Mouse (Mus musculus): ENCODE results near the gene Trpm8. TPM values are rescaled to one million over a fixed set of nuclear protein-coding genes. Genes with fewer than 3 reads are reported as not detected.

Gene Trpm8
- polyA plus RNA-seq, 1 experiment from 2014 or later, result 0.07 TPM

DNA sequence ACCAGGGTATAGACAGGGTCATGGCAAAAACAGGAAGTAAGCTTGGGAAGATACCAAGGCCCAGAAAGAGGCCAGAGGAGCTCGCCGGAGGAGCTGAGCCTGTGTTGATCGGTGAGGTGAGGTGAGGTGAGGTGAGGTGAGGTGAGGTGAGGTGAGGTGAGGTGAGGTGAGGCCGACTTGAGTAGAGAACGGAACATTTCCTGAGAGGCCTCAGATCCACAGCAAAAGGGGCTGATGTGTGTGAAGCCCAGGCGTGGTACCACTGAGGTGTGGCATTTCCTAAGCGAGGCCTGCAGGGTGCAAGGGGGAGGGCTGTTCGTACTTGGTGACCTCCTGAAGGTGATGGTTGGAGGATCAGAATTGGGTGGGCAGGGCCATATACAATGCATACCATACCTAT lies 24.4 kb upstream of the Trpm8 start:
- H3K36me3 ChIP-seq, result no peaks in the 10 kb centered on the region
- no peaks in the 10 kb centered on the region for H3K27me3 ChIP-seq
- WGBS, result 75% methylated on average over 8 of the region's 8 CpGs
- no peak overlapping the region for H3K4me2 ChIP-seq
- ATAC-seq (ENCODE audit: low read depth), result no peak
- H3K4me3 ChIP-seq, result no peak overlapping the region
- H3K27ac ChIP-seq (replicated peaks), result no peak overlapping the region
- no peaks in the 10 kb centered on the region for H3K4me1 ChIP-seq (replicated peaks)
- peaks cover 97% of the 10 kb centered on the region for H3K9me3 ChIP-seq
- H3K9ac ChIP-seq, result no peak overlapping the region

DNA sequence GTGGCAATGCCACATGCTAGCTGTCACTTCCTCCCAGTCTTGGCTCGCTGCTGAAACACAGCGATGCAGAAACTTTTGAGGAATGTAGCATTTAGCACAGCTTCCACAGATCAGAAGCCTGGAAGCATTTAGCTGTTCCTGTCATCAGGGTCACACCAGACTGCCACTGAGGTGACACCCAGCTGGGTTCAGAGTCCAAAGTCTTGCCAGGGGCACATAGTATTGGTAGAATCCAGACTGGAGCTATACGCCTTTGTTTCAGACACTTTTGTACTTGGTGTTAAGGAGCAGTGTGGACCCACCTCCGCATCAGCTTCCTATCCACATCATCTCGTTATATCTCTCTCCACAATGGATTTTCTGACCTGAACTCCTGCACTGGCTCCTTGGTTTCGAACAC lies 23.9 kb upstream of the Trpm8 start:
- no peak overlapping the region for H3K4me3 ChIP-seq
- ATAC-seq (ENCODE audit: low read depth), result no peak
- H3K4me2 ChIP-seq, result no peak overlapping the region
- WGBS, result 76% methylated on average over 6 of the region's 6 CpGs
- H3K9ac ChIP-seq, result no peak overlapping the region
- no peak overlapping the region for H3K27ac ChIP-seq (replicated peaks)
- H3K36me3 ChIP-seq, result no peaks in the 10 kb centered on the region
- peaks cover 97% of the 10 kb centered on the region for H3K9me3 ChIP-seq
- H3K4me1 ChIP-seq (replicated peaks), result no peaks in the 10 kb centered on the region
- H3K27me3 ChIP-seq, result no peaks in the 10 kb centered on the region

DNA sequence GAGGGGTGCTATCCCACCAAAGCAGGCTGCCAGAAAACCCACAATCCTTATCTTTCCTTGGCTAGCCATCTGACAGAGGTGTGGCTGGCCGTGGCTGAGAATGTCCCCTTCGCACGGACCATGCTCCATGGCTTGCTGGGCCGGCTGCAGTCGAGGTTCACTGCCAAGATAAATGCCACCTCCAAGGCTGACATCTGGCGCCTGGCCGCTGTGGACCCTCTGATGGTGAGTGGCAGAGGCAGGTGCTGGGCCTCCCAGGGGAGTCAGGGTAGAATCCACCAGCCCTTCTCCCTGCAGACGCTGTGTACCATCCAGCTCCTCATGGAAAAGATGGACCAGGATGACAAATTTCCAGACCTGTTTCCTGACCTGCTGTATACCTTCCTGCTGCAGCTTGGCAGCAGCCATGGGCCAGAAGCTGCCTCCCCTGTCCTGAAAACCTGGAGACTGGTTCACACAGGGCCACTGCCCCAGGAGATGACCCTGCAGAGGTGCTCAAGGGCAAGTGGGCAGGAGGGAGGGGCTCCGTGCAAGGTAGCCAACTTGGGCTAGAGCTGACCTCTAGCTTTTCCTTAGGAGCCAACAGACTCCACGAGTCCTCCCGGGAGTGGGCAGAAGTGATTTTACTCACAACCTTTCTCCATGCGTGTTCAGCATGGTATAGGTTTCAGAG lies 22.5 kb upstream of the Trpm8 start:
- Histone ChIP-seq H3K4me1 (replicated peaks) (0 out of 2 replicates have a peak, but pooled peaks cover 9% of the 10 kb centered on the region), H3K4me3 (no peak overlapping the region), H3K27ac (replicated peaks) (no peak overlapping the region), H3K4me2 (no peak overlapping the region), H3K9me3 (peaks cover 83% of the 10 kb centered on the region), H3K9ac (no peak overlapping the region), H3K36me3 (peaks cover 9% of the 10 kb centered on the region), H3K27me3 (no peaks in the 10 kb centered on the region)
- WGBS, result 88% methylated on average over 12 of the region's 12 CpGs
- ATAC-seq (ENCODE audit: low read depth), result no peak

DNA sequence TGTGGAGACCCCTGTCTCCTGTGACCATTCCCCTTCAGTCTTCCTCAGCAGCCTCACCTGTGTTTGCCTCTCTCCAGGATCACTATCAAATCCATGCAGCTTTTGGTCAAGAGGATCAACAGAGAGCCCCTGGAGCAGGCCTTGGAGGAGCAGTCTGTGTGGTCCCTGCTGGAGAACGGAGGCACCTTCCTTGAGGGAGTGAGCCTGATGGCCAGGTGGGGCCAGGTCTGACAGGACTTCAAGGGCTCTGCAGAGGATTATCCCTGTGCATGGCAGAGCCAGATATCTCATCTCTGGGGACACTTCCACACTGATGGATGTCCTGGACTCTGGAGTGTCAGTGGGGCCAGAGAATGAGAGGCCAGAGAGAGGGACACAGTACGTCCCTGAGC lies 22.0 kb upstream of the Trpm8 start:
- Histone ChIP-seq H3K4me1 (replicated peaks) (peaks cover 12% of the 10 kb centered on the region; the same call in 1 of the 2 replicates), H3K27me3 (no peaks in the 10 kb centered on the region), H3K9me3 (peaks cover 78% of the 10 kb centered on the region), H3K36me3 (peaks cover 14% of the 10 kb centered on the region), H3K4me2 (no peak overlapping the region), H3K4me3 (no peak overlapping the region), H3K27ac (replicated peaks) (no peak overlapping the region), H3K9ac (no peak overlapping the region)
- no peak for ATAC-seq (ENCODE audit: low read depth)
- WGBS, result 61% methylated on average over 2 of the region's 2 CpGs

DNA sequence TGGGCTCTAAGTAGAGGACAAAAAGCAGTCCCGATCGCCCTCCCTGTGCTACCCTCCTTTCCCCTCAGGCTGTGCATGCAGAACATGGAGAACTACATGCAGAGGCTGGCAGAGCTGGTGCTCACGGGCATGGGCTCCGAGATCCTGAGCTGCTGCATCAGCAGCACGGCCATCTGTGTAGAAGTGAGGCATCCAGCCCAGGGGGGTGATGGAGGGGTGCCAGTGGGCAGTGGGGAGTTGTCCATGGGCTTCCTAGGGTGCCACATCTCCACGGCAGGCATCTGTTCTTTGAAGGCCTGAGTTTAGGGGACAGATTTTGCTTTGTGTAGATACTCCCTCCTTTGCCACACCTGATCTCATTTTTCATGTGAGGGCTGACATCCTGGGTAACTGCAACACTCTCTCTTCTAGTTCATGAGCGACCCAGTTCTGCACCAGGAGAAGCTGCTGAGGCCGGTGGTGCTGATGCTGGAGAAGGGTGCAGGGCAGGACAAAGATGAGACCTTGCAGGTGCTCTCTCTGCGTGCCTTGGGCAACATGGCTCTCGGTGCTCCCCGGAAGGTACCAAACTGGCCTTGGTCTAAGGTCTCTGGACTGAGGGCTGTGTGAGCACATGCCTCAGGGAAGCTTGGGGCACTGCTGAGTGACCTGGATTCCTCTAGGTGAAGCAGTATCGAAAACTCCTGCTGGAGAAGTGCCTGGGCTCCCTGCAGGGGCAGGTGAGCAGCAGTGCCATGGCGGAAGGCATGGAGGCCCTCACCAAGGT lies 21.3 kb upstream of the Trpm8 start:
- H3K27me3 ChIP-seq, result no peaks in the 10 kb centered on the region
- H3K27ac ChIP-seq (replicated peaks), result no peak overlapping the region
- H3K4me1 ChIP-seq (replicated peaks), result peaks cover 12% of the 10 kb centered on the region; the same call in 1 of the 2 replicates
- peaks cover 21% of the 10 kb centered on the region for H3K36me3 ChIP-seq
- ATAC-seq (ENCODE audit: low read depth), result no peak
- no peak overlapping the region for H3K4me3 ChIP-seq
- H3K9me3 ChIP-seq, result peaks cover 71% of the 10 kb centered on the region
- no peak overlapping the region for H3K9ac ChIP-seq
- WGBS, result 81% methylated on average over 13 of the region's 13 CpGs
- no peak overlapping the region for H3K4me2 ChIP-seq

DNA sequence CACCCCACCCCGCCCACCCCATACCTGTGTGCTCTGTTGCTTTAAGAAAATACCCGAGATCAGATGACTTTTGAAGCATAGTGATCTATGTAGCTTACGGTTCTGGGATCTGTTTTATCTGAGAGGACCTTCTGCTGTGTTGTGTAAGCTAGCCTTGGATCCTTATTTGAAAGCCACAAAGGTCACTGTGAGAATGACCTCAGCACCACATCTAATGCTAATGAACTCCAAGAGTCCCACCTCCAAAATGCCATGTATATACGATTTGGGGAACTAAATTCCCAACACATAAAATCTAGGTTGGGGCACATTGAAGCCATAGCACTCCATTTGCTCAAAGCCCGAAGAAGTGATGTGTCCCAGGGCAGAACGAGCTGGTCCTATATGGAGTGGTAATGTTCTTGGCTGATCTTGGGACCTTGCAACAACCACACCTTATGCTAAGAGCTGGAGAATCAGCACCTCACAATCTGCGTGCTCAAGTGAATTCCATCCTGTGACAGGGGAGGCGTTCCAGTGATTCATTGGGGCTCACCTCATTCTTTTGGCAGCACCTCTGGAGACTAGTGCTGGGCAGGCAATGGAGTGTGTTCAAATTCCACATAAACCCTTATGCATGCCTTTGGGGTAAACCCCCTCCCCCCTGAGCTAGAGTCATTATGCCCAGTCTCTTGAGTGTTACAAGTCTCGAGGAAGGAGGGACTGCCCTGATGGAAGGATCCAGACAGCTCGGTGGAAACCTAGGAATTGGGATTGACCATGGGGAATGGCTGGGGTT lies 20.4 kb upstream of the Trpm8 start:
- Histone ChIP-seq H3K9ac (no peak overlapping the region), H3K27me3 (no peaks in the 10 kb centered on the region), H3K4me1 (replicated peaks) (peaks cover 17% of the 10 kb centered on the region; the same call in 1 of the 2 replicates), H3K27ac (replicated peaks) (no peak overlapping the region), H3K9me3 (peaks cover 64% of the 10 kb centered on the region), H3K4me3 (no peak overlapping the region), H3K36me3 (peaks cover 30% of the 10 kb centered on the region), H3K4me2 (no peak overlapping the region)
- 80% methylated on average over 10 of the region's 10 CpGs for WGBS
- no peak for ATAC-seq (ENCODE audit: low read depth)

DNA sequence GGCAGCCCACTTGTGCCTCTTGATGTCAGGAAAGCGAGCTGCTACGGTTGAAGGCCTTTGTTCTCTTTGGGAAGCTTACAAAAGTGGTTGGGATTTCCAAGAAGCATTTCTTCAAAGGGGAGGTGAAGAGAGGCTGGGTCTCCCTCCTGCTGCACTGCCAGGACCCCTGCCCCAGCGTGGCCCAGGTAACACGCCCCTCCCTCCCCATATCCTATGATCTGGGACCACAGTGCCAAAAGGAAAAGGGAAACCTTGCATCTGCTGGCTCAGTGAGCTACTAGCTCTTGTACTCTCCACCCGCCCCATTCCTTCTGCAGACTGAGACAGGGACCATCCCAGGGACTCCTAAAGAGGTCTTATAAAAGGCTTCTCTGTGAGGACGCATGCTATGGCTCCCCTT lies 19.8 kb upstream of the Trpm8 start:
- Histone ChIP-seq H3K4me1 (replicated peaks) (peaks cover 23% of the 10 kb centered on the region), H3K9me3 (peaks cover 58% of the 10 kb centered on the region), H3K4me3 (no peak overlapping the region), H3K27ac (replicated peaks) (no peak overlapping the region), H3K36me3 (peaks cover 36% of the 10 kb centered on the region), H3K27me3 (no peaks in the 10 kb centered on the region), H3K4me2 (no peak overlapping the region), H3K9ac (no peak overlapping the region)
- no peak for ATAC-seq (ENCODE audit: low read depth)
- WGBS, result 79% methylated on average over 6 of the region's 6 CpGs

DNA sequence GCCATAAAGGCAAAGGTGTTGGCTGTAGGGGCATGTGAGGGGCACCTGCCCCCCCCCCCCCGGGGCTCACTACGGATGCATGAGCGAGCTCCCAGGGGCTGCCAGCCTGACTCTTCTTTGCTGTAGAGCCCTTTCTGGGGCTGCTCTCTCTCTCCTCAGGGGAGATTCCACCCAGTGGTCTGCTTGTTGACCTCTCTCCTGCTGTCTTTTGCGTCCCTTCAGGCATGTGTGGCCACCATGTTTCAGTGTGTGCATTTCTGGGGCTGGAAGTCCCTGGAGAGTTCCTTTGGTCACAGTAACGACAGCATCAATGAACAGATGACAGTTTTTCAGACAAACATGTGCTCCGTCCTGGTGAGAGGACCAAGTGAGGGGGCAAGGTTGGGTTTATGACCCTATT lies 19.1 kb upstream of the Trpm8 start:
- WGBS, result 64% methylated on average over 6 of the region's 6 CpGs
- H3K4me3 ChIP-seq, result no peak overlapping the region
- H3K4me1 ChIP-seq (replicated peaks), result peaks cover 25% of the 10 kb centered on the region
- no peak overlapping the region for H3K9ac ChIP-seq
- no peak for ATAC-seq (ENCODE audit: low read depth)
- no peak overlapping the region for H3K4me2 ChIP-seq
- H3K27me3 ChIP-seq, result no peaks in the 10 kb centered on the region
- H3K27ac ChIP-seq (replicated peaks), result no peak overlapping the region
- peaks cover 43% of the 10 kb centered on the region for H3K36me3 ChIP-seq
- peaks cover 51% of the 10 kb centered on the region for H3K9me3 ChIP-seq

DNA sequence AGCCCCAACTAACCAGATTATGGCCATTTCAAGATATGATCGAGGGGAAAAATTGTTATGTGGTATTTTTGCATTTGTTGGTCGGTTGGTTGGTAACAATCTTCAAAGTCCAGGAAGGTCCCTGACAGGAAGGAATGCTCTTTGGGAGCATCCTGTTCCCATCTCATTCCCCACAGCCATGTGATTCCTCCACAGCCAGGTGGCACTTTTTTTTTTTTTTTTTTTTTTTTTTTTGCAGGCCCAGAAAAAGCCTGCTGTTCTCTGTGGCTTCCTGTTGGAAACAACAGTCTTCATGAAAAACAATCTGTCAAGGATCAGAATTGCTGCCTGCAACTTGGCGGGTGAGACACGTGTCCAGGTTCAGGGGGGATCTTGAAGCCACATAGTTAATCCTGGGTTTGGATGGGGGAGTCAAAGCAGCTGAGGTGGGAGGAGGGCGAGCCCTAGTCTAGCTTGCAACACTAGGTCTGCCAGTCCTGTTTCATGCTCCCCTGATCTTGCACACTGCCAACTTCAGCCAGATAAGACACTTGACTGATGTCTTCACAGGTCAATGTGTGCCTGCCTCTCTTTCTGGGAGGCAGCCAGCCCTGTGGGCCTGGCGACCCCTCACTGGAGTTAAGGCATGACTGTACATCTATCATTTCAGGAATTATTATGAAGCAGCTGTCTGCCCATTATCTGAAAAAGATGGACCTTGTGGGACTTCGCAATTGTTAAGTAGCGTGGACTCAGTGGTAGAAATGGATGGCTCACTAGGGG lies 18.4 kb upstream of the Trpm8 start:
- Histone ChIP-seq H3K4me2 (no peak overlapping the region), H3K36me3 (peaks cover 50% of the 10 kb centered on the region), H3K9ac (no peak overlapping the region), H3K4me3 (no peak overlapping the region), H3K27ac (replicated peaks) (no peak overlapping the region), H3K9me3 (peaks cover 46% of the 10 kb centered on the region), H3K27me3 (no peaks in the 10 kb centered on the region), H3K4me1 (replicated peaks) (peaks cover 25% of the 10 kb centered on the region)
- WGBS, result 73% methylated on average over 8 of the region's 8 CpGs
- peak; percentile 1; the same call in 1 of the 2 replicates for ATAC-seq (ENCODE audit: low read depth)

DNA sequence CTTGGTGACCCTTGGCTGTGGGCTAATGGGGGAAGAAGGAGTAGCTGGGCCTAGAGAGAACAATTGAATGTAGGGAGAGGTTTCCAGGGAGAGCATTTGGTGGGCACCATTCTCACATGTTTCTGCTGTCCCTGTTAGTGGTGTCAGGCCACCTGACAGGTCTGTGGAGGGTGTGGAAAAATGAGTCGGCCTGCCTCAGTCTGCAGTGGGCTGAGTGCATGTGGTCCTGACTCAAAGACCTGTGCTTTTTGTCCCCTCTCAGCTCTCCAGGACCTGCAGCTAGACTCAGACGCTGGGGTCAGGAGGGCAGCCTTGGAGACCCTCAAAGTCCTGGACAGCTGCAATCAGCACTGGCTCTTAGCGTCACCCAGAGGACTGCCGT lies 17.8 kb upstream of the Trpm8 start:
- H3K36me3 ChIP-seq, result peaks cover 56% of the 10 kb centered on the region

DNA sequence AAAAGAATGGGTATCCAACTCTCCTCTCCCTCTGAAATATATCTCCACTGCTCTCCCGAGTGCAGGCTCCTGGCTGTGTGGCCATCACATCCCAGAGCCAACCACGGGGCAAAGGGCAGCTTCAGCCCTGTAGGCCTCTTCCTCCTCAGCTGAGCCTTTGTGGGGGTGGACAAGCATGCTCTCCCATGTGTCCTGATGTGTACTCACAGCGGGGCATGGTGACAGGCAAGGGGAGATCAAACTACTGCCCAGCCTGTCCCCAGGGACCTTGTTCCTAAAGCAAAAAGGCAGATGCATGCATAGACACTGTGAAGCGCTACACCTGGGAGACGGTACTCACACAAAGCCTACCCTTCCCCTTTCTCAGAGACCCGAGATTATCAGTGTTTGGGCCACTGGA lies 17.3 kb upstream of the Trpm8 start:
- peak; percentile 3; the same call in 1 of the 2 replicates for ATAC-seq (ENCODE audit: low read depth)
- Histone ChIP-seq H3K27ac (replicated peaks) (no peak overlapping the region), H3K4me2 (no peak overlapping the region), H3K36me3 (peaks cover 60% of the 10 kb centered on the region), H3K4me1 (replicated peaks) (peaks cover 25% of the 10 kb centered on the region), H3K9ac (no peak overlapping the region), H3K4me3 (no peak overlapping the region), H3K9me3 (peaks cover 35% of the 10 kb centered on the region), H3K27me3 (no peaks in the 10 kb centered on the region)
- WGBS, result 81% methylated on average over 6 of the region's 6 CpGs

More for the DNA sequence above, 17.8 kb upstream of the Trpm8 start:
- 78% methylated on average over 4 of the region's 4 CpGs for WGBS
- peaks cover 25% of the 10 kb centered on the region for H3K4me1 ChIP-seq (replicated peaks)
- ATAC-seq (ENCODE audit: low read depth), result peak; percentile 2; the same call in 1 of the 2 replicates
- H3K9me3 ChIP-seq, result peaks cover 40% of the 10 kb centered on the region
- no peak overlapping the region for H3K9ac ChIP-seq
- H3K27me3 ChIP-seq, result no peaks in the 10 kb centered on the region
- no peak overlapping the region for H3K4me3 ChIP-seq
- no peak overlapping the region for H3K27ac ChIP-seq (replicated peaks)
- no peak overlapping the region for H3K4me2 ChIP-seq

Measured in neural tube, embryonic 13.5 days (tissue).